Mouse (Mus musculus) liver, embryonic 14.5 days (tissue): Measurements from ENCODE around the gene Nus1. TPM values are rescaled to one million over a fixed set of nuclear protein-coding genes. Genes with fewer than 3 reads are reported as not detected.

Experiments used
- ATAC-seq: fragments of 200-750 bp; cut with Nextera tagmentation; 2 replicates; pipeline ENCODE4 v1.8.0; 2017; ENCODE audit warnings: moderate number of reproducible peaks, mild to moderate bottlenecking, moderate library complexity; ENCODE audit not compliant: insufficient read depth
- DNase-seq, 3 experiments: peaks; one replicate each; pipeline ENCODE4 v3.0.0-alpha.2; 2012 to 2013; ENCODE audit warnings: low read depth in 3 of 3, low spot score in 3 of 3
- H3K27ac ChIP-seq: fragments of 300-500 bp; sonication (generic); 2 replicates; pipeline ENCODE4 v1.5.1; 2014; ENCODE audit warnings: moderate library complexity, mild to moderate bottlenecking, control low read depth, inconsistent platforms
- H3K27me3 ChIP-seq: fragments of 300-500 bp; sonication (generic); 2 replicates; pipeline ENCODE4 v1.6.1; 2014; ENCODE audit warnings: mild to moderate bottlenecking, low read length, moderate library complexity; ENCODE audit not compliant: control insufficient read depth, insufficient read depth
- H3K36me3 ChIP-seq: fragments of 300-500 bp; sonication (generic); replicated peaks from 2 replicates; pipeline ENCODE4 v1.6.1; 2014; ENCODE audit warnings: low read depth; ENCODE audit not compliant: control insufficient read depth, insufficient read depth
- H3K4me1 ChIP-seq, 2 experiments: fragments of 200-500 bp in 1 of 2; fragments of 300-500 bp in 1 of 2; sonication (generic) in 1 of 2; replicated peaks; 2 replicates each; pipeline ENCODE4 v1.6.1; 2012 to 2014; ENCODE audit warnings: antibody characterized with exemption in 1 of 2, inconsistent platforms in 1 of 2, low read length in 1 of 2; ENCODE audit not compliant: control insufficient read depth in 2 of 2, insufficient read depth in 2 of 2
- H3K4me2 ChIP-seq: fragments of 300-500 bp; sonication (generic); 2 replicates; pipeline ENCODE4 v1.6.1; 2014; ENCODE audit warnings: low read depth, mild to moderate bottlenecking, control low read depth, moderate library complexity
- H3K4me3 ChIP-seq, 2 experiments: fragments of 200-500 bp in 1 of 2; fragments of 300-500 bp in 1 of 2; sonication (generic) in 1 of 2; 2 replicates each; pipeline ENCODE4 v1.5.1; 2012 to 2014; ENCODE audit warnings: low read depth in 2 of 2, low read length in 2 of 2, mild to moderate bottlenecking in 2 of 2, control low read depth in 1 of 2, inconsistent platforms in 1 of 2, moderate library complexity in 1 of 2; ENCODE audit not compliant: insufficient read depth in 1 of 2
- H3K9ac ChIP-seq: fragments of 300-500 bp; sonication (generic); replicated peaks from 2 replicates; pipeline ENCODE4 v1.6.1; 2014; ENCODE audit warnings: mild to moderate bottlenecking, control low read depth, moderate library complexity
- H3K9me3 ChIP-seq: fragments of 300-500 bp; sonication (generic); 2 replicates; pipeline ENCODE4 v1.6.1; 2016; ENCODE audit warnings: low read length, mixed read lengths; ENCODE audit not compliant: control insufficient read depth
- CTCF ChIP-seq: IDR thresholded peaks from 2 replicates; pipeline ENCODE4 v1.5.1; 2016; ENCODE audit warnings: antibody characterized with exemption, low read depth, control low read depth
- EP300 ChIP-seq: IDR thresholded peaks from 2 replicates; pipeline ENCODE4 v1.6.1; 2016; ENCODE audit warnings: antibody characterized with exemption, low read depth
- WGBS: fragments of 180-500 bp; shearing (Covaris S2); extraction: QIAGEN DNeasy Blood & Tissue Kit; methylation state at CpG from one replicate; pipeline ENCODE4 v1.1.7; 2014; ENCODE audit not compliant: insufficient replicate concordance; 5-methylcytosine and 5-hydroxymethylcytosine counted together
- polyA plus RNA-seq, 2 experiments: library from polyadenylated mRNA; depleted of rRNA in 1 of 2; stranded (reverse) in 1 of 2; unstranded in 1 of 2; fragments of >200 nt; fragmentation: Nextera tagmentation in 1 of 2; extraction: Ambion mirVana in 1 of 2; gene quantifications; 2 replicates each; pipeline versions ENCODE4 v1.2.1 to v1.2.3; 2012 to 2014

Gene Nus1
- polyA plus RNA-seq, 2 experiments = 4.9 to 8.4 TPM

- no peak overlapping the region for H3K9ac ChIP-seq
- no peaks in the 10 kb centered on the region for H3K27me3 ChIP-seq
- no peak overlapping the region for H3K27ac ChIP-seq
- H3K4me2 ChIP-seq = no peak overlapping the region
- H3K9me3 ChIP-seq = no peaks in the 10 kb centered on the region
- no peaks in the 10 kb centered on the region for H3K4me1 ChIP-seq
- 73% methylated on average over 3 of the region's 3 CpGs for WGBS
- TF ChIP-seq EP300 (no peak), CTCF (no peak)
- ATAC-seq (no peak), DNase-seq (no peak)
- H3K36me3 ChIP-seq = no peaks in the 10 kb centered on the region
- H3K4me3 ChIP-seq = no peak overlapping the region
Observed at GRCm38 (mm10) chr10:52396647-52397046, 20.7 kb upstream of the Nus1 start.

GRCm38 (mm10) chr10:52398715-52399114 lies 18.6 kb upstream of the Nus1 start:
- no peak overlapping the region for H3K27ac ChIP-seq
- no peak overlapping the region for H3K9ac ChIP-seq
- H3K36me3 ChIP-seq = no peaks in the 10 kb centered on the region
- no peaks in the 10 kb centered on the region for H3K27me3 ChIP-seq
- WGBS = 53% methylated on average over 2 of the region's 2 CpGs
- H3K4me2 ChIP-seq = no peak overlapping the region
- no peak for DNase-seq
- no peaks in the 10 kb centered on the region for H3K4me1 ChIP-seq
- no peak overlapping the region for H3K4me3 ChIP-seq
- H3K9me3 ChIP-seq = no peaks in the 10 kb centered on the region
- TF ChIP-seq CTCF (no peak), EP300 (no peak)
- ATAC-seq = no peak

GRCm38 (mm10) chr10:52399722-52400121 lies 17.6 kb upstream of the Nus1 start:
- Histone ChIP-seq H3K4me2 (no peak overlapping the region), H3K4me1 (no peaks in the 10 kb centered on the region), H3K9me3 (no peaks in the 10 kb centered on the region), H3K27ac (no peak overlapping the region), H3K4me3 (no peak overlapping the region), H3K9ac (no peak overlapping the region), H3K27me3 (no peaks in the 10 kb centered on the region), H3K36me3 (no peaks in the 10 kb centered on the region)
- ATAC-seq (no peak), DNase-seq (no peak)
- WGBS = 39% methylated on average over 3 of the region's 3 CpGs
- TF ChIP-seq EP300 (no peak), CTCF (no peak)

GRCm38 (mm10) chr10:52405160-52405559 lies 12.2 kb upstream of the Nus1 start:
- DNase-seq (no peak), ATAC-seq (no peak)
- no peaks in the 10 kb centered on the region for H3K27me3 ChIP-seq
- no peaks in the 10 kb centered on the region for H3K9me3 ChIP-seq
- no peak overlapping the region for H3K4me3 ChIP-seq
- no peak for TF ChIP-seq CTCF
- TF ChIP-seq EP300 = no peak
- H3K4me2 ChIP-seq = no peak overlapping the region
- no peak overlapping the region for H3K9ac ChIP-seq
- no peaks in the 10 kb centered on the region for H3K36me3 ChIP-seq
- WGBS = 71% methylated on average over 13 of the region's 13 CpGs
- no peaks in the 10 kb centered on the region for H3K4me1 ChIP-seq
- no peak overlapping the region for H3K27ac ChIP-seq

GRCm38 (mm10) chr10:52407526-52407925 lies 9.8 kb upstream of the Nus1 start:
- no peak for ATAC-seq
- no peak for TF ChIP-seq EP300
- TF ChIP-seq CTCF = no peak
- DNase-seq = no peak
- H3K9me3 ChIP-seq = no peaks in the 10 kb centered on the region
- no peak overlapping the region for H3K4me3 ChIP-seq
- H3K4me1 ChIP-seq = no peaks in the 10 kb centered on the region
- H3K27ac ChIP-seq = no peak overlapping the region
- H3K9ac ChIP-seq = no peak overlapping the region
- H3K4me2 ChIP-seq = no peak overlapping the region
- WGBS = 74% methylated on average over 2 of the region's 2 CpGs
- no peaks in the 10 kb centered on the region for H3K27me3 ChIP-seq
- no peaks in the 10 kb centered on the region for H3K36me3 ChIP-seq
